Mouse (Mus musculus): ENCODE data around the gene Lyz1. TPM values are rescaled to one million over a fixed set of nuclear protein-coding genes. Genes with fewer than 3 reads are reported as not detected.
"Not testable (repeated sequence)": the region's sequence is repeated elsewhere in the genome, so short reads cannot be mapped to it uniquely, and the experiment has no call there.

The Lyz1 gene
- total RNA-seq, 1 experiment from 2014 or later: 7.3 TPM

- DNase-seq: no peak
These were observed 5.3 kb downstream of the Lyz1 start for GRCm38 (mm10) chr10:117287226-117287850.

GRCm38 (mm10) chr10:117286366-117286970 is 6.2 kb downstream of the Lyz1 start:
- DNase-seq: no peak

- DNase-seq: not testable (repeated sequence)
These were observed 7.1 kb downstream of the Lyz1 start for GRCm38 (mm10) chr10:117285584-117285983.

- DNase-seq: no peak
These were observed 7.8 kb downstream of the Lyz1 start for GRCm38 (mm10) chr10:117284578-117285520.

- no peak for DNase-seq
These were observed 8.6 kb downstream of the Lyz1 start for GRCm38 (mm10) chr10:117283871-117284577.

GRCm38 (mm10) chr10:117283196-117283595 is 9.5 kb downstream of the Lyz1 start:
- not testable (repeated sequence) for DNase-seq

GRCm38 (mm10) chr10:117282551-117282950 is 10.1 kb downstream of the Lyz1 start:
- DNase-seq: no peak

- peak; percentile 31 for DNase-seq
These were observed 10.6 kb downstream of the Lyz1 start, which contains the start of gene Lyz2 for GRCm38 (mm10) chr10:117282049-117282448. Lyz2 (minus strand) TSS chr10:117282321.

- no peak for DNase-seq
These were observed 11.2 kb downstream of the Lyz1 start for GRCm38 (mm10) chr10:117281381-117281920.

- no peak for DNase-seq
These were observed 12.7 kb downstream of the Lyz1 start for GRCm38 (mm10) chr10:117280000-117280399.

GRCm38 (mm10) chr10:117278510-117278909 is 14.2 kb downstream of the Lyz1 start:
- not testable (repeated sequence) for DNase-seq

- not testable (repeated sequence) for DNase-seq
These were observed 14.9 kb downstream of the Lyz1 start for GRCm38 (mm10) chr10:117277779-117278178.

GRCm38 (mm10) chr10:117275681-117276369 is 16.8 kb downstream of the Lyz1 start:
- DNase-seq: no peak

- not testable (repeated sequence) for DNase-seq
These were observed 18.0 kb downstream of the Lyz1 start for GRCm38 (mm10) chr10:117274645-117275044.

GRCm38 (mm10) chr10:117272023-117272422 is 20.6 kb downstream of the Lyz1 start:
- no peak for DNase-seq

GRCm38 (mm10) chr10:117259870-117260269 is 32.8 kb downstream of the Lyz1 start:
- DNase-seq: no peak

GRCm38 (mm10) chr10:117238603-117239002 is 54.1 kb downstream of the Lyz1 start, which contains the start of gene 9530003J23Rik:
9530003J23Rik (minus strand) TSS chr10:117238703.
- no peak for DNase-seq

Measured in adrenal gland, postnatal 14 days (tissue).